Mouse (Mus musculus) kidney, adult 11 months (tissue): Measurements from ENCODE around the gene Dock11.
A peak's percentile ranks its signal among the peaks of the same experiment; 100 is the strongest.

Experiments used
- DNase-seq: peaks from one replicate; pipeline ENCODE4 v3.0.0; 2022

Dock11 gene

GRCm38 (mm10) chrX:36111622-36112421 lies 223.2 kb downstream of the Dock11 start, which contains the start of gene Il13ra1:
Gene Il13ra1, plus strand, starts transcription at chrX:36112110.
- DNase-seq = peak; percentile 63

- DNase-seq = peak; percentile 26
Measured at GRCm38 (mm10) chrX:36112422-36112750, 223.8 kb downstream of the Dock11 start.

- DNase-seq = no peak
Measured at GRCm38 (mm10) chrX:36115171-36115570, 226.5 kb downstream of the Dock11 start.
